Mouse (Mus musculus) G1E (cell line): ENCODE measurements around the gene Sertad4. TPM values are rescaled to one million over a fixed set of nuclear protein-coding genes. Genes with fewer than 3 reads are reported as not detected.

ENCODE experiments used
- ATAC-seq: 2 replicates; pipeline ENCODE4 v1.8.0; 2016; ENCODE audit warnings: mild to moderate bottlenecking; ENCODE audit not compliant: insufficient number of reproducible peaks, poor library complexity, low FRiP score, severe bottlenecking; ENCODE audit errors: extremely low read depth
- DNase-seq: peaks from one replicate; pipeline ENCODE4 v3.0.0; 2012; ENCODE audit warnings: low spot score
- H3K27me3 ChIP-seq: 2 replicates; pipeline ENCODE4 v1.6.1; 2012; ENCODE audit warnings: mild to moderate bottlenecking, low read length, inconsistent platforms; ENCODE audit not compliant: insufficient read depth
- H3K36me3 ChIP-seq: replicated peaks from 2 replicates; pipeline ENCODE3; 2012; ENCODE audit warnings: mild to moderate bottlenecking, inconsistent platforms
- H3K4me1 ChIP-seq: 2 replicates; pipeline ENCODE4 v1.6.1; 2012; ENCODE audit warnings: low read depth, low read length, inconsistent platforms, mixed read lengths; ENCODE audit not compliant: insufficient read depth
- H3K4me3 ChIP-seq: 2 replicates; pipeline ENCODE4 v1.5.1; 2012; ENCODE audit warnings: low read depth, mild to moderate bottlenecking, inconsistent platforms, low read length, moderate library complexity, mixed read lengths
- H3K9me3 ChIP-seq: replicated peaks from 2 replicates; pipeline ENCODE4 v1.6.1; 2012; ENCODE audit warnings: inconsistent platforms
- CTCF ChIP-seq: IDR thresholded peaks from 2 replicates; pipeline ENCODE4 v1.5.1; 2012; ENCODE audit warnings: low read depth, low read length, inconsistent platforms, mixed read lengths
- GATA1 ChIP-seq: IDR thresholded peaks from 2 replicates; pipeline ENCODE4 v1.6.1; 2012; ENCODE audit warnings: borderline replicate concordance, low read length, inconsistent platforms, mixed read lengths
- GATA2 ChIP-seq: IDR thresholded peaks from 2 replicates; pipeline ENCODE4 v1.6.1; 2012; ENCODE audit warnings: low read depth, low read length, inconsistent platforms, borderline replicate concordance
- POLR2AphosphoS5 ChIP-seq: IDR thresholded peaks from 2 replicates; pipeline ENCODE4 v1.6.1; 2012; ENCODE audit warnings: low read depth, low read length, inconsistent platforms; ENCODE audit not compliant: insufficient replicate concordance
- TAL1 ChIP-seq: conservative IDR thresholded peaks from 2 replicates; pipeline ENCODE4 v1.6.1; 2012; ENCODE audit warnings: low read depth, low read length, inconsistent platforms, mixed read lengths
- polyA plus RNA-seq: library from polyadenylated mRNA; stranded (reverse); fragments of >175 nt; gene quantifications from 2 replicates; pipeline ENCODE4 v1.2.3, GENCODE M21; 2012
- total RNA-seq, 2 experiments: library from RNA; stranded (forward) in 1 of 2; stranded (reverse) in 1 of 2; fragments of 200-1000 nt in 1 of 2; fragments of >200 nt in 1 of 2; fragmentation: Nextera tagmentation in 1 of 2; gene quantifications; 2 replicates each; pipeline ENCODE4 v1.2.3; 2014 to 2017

Sertad4 gene
- total and polyA plus RNA-seq, 3 experiments = 0.11 TPM; not detected in 2

- Histone ChIP-seq H3K4me3 (no peak overlapping the region), H3K4me1 (no peaks in the 10 kb centered on the region), H3K36me3 (no peaks in the 10 kb centered on the region), H3K9me3 (peaks cover 25% of the 10 kb centered on the region), H3K27me3 (no peaks in the 10 kb centered on the region)
- ATAC-seq (no peak), DNase-seq (no peak)
- no peak for TF ChIP-seq GATA1
- no peak for TF ChIP-seq CTCF
- no peak for TF ChIP-seq POLR2AphosphoS5
- no peak for TF ChIP-seq TAL1
- TF ChIP-seq GATA2 = no peak
Observed at GRCm38 (mm10) chr1:192860273-192860672, 4.7 kb upstream of the Sertad4 start.

- Histone ChIP-seq H3K27me3 (no peaks in the 10 kb centered on the region), H3K4me3 (no peak overlapping the region), H3K9me3 (peaks cover 38% of the 10 kb centered on the region), H3K4me1 (no peaks in the 10 kb centered on the region), H3K36me3 (no peaks in the 10 kb centered on the region)
- no peak for TF ChIP-seq CTCF
- no peak for TF ChIP-seq GATA1
- TF ChIP-seq TAL1 = no peak
- no peak for TF ChIP-seq GATA2
- no peak for TF ChIP-seq POLR2AphosphoS5
- no peak for DNase-seq
- no peak for ATAC-seq
Observed at GRCm38 (mm10) chr1:192857582-192857981, 2.0 kb upstream of the Sertad4 start.

GRCm38 (mm10) chr1:192856931-192857330 is 1.4 kb upstream of the Sertad4 start:
- TF ChIP-seq POLR2AphosphoS5 (no peak), CTCF (no peak), GATA2 (no peak), TAL1 (no peak)
- H3K36me3 ChIP-seq = no peaks in the 10 kb centered on the region
- H3K4me3 ChIP-seq = no peak overlapping the region
- no peaks in the 10 kb centered on the region for H3K4me1 ChIP-seq
- ATAC-seq (no peak), DNase-seq (no peak)
- H3K27me3 ChIP-seq = no peaks in the 10 kb centered on the region
- peaks cover 42% of the 10 kb centered on the region for H3K9me3 ChIP-seq

GRCm38 (mm10) chr1:192856411-192856810 is 855 bp upstream of the Sertad4 start:
- no peak for TF ChIP-seq GATA2
- no peak for TF ChIP-seq TAL1
- no peak for TF ChIP-seq GATA1
- no peak for TF ChIP-seq POLR2AphosphoS5
- no peak for TF ChIP-seq CTCF
- Histone ChIP-seq H3K36me3 (no peaks in the 10 kb centered on the region), H3K4me1 (no peaks in the 10 kb centered on the region), H3K4me3 (no peak overlapping the region), H3K9me3 (peaks cover 47% of the 10 kb centered on the region), H3K27me3 (no peaks in the 10 kb centered on the region)
- no peak for DNase-seq
- ATAC-seq = no peak

GRCm38 (mm10) chr1:192854819-192855271 is 711 bp downstream of the Sertad4 start:
- Histone ChIP-seq H3K4me1 (no peaks in the 10 kb centered on the region), H3K4me3 (no peak overlapping the region; the same call in 1 of the 2 replicates), H3K36me3 (no peaks in the 10 kb centered on the region), H3K9me3 (peaks cover 52% of the 10 kb centered on the region), H3K27me3 (no peaks in the 10 kb centered on the region)
- DNase-seq (no peak), ATAC-seq (no peak)
- TF ChIP-seq GATA1 = no peak
- no peak for TF ChIP-seq TAL1
- TF ChIP-seq CTCF = no peak
- no peak for TF ChIP-seq GATA2
- no peak for TF ChIP-seq POLR2AphosphoS5

- Histone ChIP-seq H3K36me3 (no peaks in the 10 kb centered on the region), H3K4me1 (no peaks in the 10 kb centered on the region), H3K9me3 (peaks cover 56% of the 10 kb centered on the region), H3K27me3 (no peaks in the 10 kb centered on the region), H3K4me3 (no peak overlapping the region)
- DNase-seq = no peak
- no peak for TF ChIP-seq CTCF
- no peak for TF ChIP-seq POLR2AphosphoS5
- TF ChIP-seq TAL1 = no peak
- no peak for TF ChIP-seq GATA1
- TF ChIP-seq GATA2 = no peak
- ATAC-seq = no peak
Observed at GRCm38 (mm10) chr1:192853988-192854818, 1.4 kb downstream of the Sertad4 start.
